Mouse (Mus musculus): ENCODE data around the gene Itsn1.

Gene Itsn1

GRCm38 (mm10) chr16:91770662-91771061, 41.6 kb downstream of the Itsn1 start:
- DNase-seq = no peak

DNA sequence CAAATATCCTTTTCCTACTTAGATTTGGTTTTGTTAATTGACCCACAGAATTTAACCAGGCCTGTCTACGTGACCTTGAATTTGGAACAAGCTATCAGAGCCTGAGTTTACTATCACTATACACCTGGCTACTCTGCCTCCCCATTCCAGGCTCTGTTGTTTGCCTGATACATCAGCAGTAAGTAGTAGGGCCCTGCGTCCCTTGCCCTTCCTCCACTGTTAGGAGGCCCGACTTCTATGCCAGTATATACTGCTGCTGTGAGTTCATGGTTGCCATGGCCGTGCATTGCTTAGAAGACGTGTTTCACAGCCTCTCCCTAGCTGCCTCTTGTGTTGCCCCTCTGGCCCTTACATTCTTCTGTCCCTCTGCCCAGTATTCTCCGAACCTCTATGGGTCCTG, 42.3 kb downstream of the Itsn1 start:
- no peak for DNase-seq

- DNase-seq = no peak
These were observed 43.5 kb downstream of the Itsn1 start for GRCm38 (mm10) chr16:91772586-91772985.

DNA sequence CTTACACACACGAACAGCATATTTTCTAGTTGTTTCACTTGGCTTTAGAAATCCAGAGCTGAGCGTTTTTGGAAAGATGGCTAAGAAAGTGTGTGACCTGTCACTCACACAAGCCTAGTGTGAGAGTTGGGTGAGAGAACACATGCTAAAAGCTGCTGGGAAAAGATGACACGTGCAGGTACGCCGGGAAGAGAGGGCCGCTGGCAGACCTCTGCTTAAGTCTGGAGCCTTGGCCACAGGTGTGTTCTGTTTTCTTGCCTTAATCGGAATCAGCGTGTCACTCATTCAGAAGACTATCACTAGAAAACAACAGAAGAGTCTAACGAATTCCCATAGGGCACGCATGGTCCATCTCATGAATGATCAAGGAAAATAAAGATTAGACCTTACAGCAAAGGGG, 50.5 kb downstream of the Itsn1 start:
- DNase-seq = no peak

DNA sequence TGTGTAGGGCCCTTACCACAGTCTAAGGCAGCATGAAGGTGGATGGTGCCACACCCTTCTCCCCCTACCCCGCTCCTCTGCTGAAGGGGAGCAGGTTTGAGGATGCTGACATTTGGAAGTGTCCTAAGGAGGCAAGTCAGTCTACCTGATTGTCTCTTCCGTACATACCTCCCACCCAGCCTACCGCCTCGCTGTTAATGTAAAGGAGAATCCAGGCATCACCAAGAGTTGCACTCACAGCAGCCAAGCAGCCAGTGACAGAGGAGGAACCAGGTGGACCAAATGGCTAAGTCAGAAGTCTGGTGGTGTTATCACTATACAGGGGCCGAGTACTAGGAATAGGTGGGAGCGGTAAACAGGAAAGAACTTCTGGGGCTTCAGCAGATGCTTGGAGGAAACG, 51.1 kb downstream of the Itsn1 start:
- DNase-seq = no peak

- DNase-seq = no peak
These were observed 51.7 kb downstream of the Itsn1 start for GRCm38 (mm10) chr16:91780826-91781225.

DNA sequence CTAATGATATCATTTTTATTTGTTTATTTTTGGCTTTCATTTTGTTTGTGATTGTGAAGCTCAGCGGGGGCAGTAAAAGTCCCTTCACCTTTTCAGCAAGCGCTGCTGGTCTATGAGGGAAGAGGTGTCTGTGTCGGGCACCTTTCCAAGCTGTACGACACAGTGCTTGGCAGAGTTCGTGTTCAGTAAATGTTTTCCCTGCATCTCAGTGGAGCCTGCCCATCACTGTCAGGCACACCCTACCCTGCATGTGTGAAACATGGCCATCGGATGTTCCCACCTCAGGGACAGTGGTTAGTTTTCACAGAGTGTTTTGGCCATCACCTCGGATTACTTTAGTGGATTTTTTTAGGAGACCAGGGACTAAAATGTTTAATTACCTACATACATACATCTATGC, 54.1 kb downstream of the Itsn1 start:
- DNase-seq = peak; percentile 77 to 81

DNA sequence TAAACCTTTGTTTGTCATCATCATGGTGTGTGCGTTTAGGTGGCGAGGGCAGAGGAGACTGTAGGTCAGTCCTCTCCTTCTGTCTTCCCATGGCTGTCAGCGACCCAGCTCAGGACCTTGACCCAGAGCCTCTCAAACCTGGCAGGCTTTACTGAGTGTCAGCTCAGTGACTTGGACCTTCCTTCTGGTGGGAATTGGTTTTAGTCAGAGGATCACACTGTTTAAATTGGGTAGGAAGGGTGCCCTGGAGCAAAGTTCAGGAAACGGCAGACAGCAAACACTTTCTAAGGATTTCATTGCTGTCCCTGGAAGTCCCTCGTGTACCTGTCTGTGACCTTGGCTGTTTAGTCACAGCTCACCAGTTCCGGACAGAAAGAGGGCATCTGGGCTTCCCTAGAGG, 55.2 kb downstream of the Itsn1 start:
- no peak for DNase-seq

DNA sequence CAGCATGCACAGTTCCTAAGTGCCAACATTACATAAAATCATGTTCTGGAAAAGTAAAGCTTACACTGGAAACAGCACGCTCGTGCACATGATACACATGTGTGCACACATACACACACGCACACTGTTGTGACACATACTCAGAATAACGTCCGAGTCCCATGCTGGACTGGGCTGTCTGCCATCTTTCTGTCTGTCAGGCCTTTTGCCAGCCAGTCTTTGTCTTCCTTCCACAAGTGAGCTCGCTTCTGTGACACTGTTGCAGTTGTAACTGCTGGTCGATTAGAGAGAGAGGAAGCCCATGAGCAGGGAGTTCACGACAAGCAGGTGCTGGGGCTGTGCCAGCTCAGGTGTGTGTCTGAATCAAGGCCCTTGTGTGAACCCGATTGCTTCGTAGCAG, 57.3 kb downstream of the Itsn1 start:
- peak; percentile 55 to 67 for DNase-seq

DNA sequence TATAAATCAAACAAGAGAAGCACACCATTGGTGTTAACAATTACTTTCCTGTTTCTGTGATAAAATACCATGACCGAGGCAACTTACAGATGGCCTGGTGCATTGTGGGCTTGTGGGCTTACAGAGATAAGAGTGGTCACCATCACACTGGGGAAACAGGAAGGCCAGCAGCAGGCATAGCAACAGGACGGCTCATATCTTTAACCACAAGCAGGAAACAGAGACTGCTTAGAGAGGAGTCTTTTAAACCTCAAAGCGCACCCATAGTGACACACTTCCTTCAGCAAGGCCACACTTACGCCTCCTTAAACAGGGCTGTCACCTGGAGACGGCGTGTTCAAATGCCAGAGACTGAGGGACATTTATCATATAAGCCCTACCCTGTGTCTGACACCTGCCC, 60.6 kb downstream of the Itsn1 start:
- no peak for DNase-seq

DNA sequence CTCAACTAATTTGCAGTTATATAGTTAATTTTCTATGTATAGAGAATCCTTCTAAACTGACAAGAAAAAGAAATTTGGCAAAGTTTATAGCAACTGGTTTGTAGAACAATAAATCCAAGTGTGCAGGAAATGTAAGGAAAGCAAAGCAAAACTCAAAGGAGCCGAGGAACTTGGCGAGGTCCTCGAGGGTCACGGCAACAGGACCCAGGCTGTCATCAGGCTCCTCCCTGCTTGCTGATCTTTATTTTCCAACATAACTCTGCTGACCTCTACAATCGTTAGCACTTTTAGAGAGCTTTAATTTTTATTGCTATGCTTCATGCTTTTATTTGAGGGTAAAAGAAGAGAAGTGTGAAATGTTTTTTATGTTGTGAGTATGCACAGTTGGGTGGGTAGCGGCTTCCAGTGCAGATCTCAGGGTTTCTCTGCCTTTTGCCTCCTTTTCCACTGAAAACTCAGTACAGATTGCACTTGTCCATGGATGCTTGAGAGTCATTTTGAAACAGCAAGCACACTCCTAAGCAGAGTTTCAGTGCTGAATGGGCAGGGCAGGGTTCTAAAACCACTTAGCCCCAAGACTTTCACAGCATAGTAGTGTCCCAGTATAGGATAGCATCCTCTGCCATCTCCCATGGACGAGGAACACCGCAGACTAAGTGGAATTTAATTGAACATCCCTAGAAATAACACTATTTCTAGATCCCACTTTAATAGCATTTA, 63.6 kb downstream of the Itsn1 start:
- DNase-seq = no peak

GRCm38 (mm10) chr16:91793507-91794278, 64.6 kb downstream of the Itsn1 start:
- no peak for DNase-seq

- no peak for DNase-seq
These were observed 65.2 kb downstream of the Itsn1 start for GRCm38 (mm10) chr16:91794306-91794705.

DNA sequence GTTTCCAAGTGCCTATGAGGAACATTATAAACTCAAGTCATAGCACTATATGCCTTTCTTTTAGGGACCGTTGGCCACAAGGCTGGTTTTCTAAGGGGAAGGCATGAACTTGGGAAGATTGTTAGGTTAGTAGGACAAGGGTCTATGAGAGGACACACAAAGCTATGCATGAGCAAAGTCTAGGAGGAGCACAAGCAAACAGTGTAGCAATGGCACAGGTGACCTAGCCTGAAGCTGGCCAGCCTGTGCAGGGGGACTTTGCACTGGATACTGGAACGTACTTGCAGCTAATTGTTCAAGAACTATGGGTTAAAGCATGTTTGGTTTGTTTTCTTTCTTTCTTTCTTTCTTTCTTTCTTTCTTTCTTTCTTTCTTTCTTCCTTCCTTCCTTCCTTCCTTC, 66.0 kb downstream of the Itsn1 start:
- DNase-seq = no peak

DNA sequence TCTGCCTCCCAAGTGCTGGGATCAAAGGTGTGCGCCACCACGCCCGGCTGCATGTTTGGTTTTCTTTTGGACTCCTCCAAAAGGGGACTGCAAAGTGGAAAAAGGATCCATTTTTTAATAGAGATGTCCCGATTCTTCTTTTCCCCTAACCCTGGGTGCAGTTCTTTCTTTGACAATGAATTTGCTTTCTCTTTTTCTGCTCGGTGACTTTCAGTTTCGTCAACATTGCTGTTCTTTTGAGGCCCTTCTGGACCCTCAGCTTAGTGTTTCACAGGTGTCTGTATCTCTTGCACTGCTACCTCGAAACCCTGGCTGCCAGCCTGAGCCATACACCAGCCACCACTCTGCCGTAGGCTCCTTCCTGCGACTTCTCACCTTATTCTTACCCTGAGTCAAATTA, 66.5 kb downstream of the Itsn1 start:
- DNase-seq = no peak

DNA sequence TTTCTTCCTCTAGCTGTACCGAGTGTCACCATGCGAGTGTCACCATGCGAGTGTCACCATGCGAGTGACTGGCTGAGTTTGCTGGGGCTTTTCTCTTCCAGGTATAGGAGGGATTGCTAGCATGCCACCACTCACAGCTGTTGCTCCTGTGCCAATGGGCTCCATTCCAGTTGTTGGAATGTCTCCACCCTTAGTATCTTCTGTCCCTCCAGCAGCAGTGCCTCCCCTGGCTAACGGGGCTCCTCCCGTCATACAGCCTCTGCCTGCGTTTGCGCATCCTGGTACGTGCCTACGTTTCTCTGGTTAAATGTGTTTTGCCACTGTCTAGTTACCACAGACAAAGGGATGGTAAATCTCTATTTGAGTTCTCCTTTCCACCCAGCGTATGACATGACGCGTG, 72.3 kb downstream of the Itsn1 start:
- DNase-seq = no peak

GRCm38 (mm10) chr16:91802461-91803062, 73.5 kb downstream of the Itsn1 start:
- DNase-seq = no peak

GRCm38 (mm10) chr16:91804418-91804817, 75.3 kb downstream of the Itsn1 start:
- DNase-seq = no peak

GRCm38 (mm10) chr16:91804831-91805230, 75.8 kb downstream of the Itsn1 start:
- peak in 1 of 2 experiments; percentile 24 for DNase-seq

GRCm38 (mm10) chr16:91810235-91810634, 81.2 kb downstream of the Itsn1 start:
- DNase-seq = no peak

DNA sequence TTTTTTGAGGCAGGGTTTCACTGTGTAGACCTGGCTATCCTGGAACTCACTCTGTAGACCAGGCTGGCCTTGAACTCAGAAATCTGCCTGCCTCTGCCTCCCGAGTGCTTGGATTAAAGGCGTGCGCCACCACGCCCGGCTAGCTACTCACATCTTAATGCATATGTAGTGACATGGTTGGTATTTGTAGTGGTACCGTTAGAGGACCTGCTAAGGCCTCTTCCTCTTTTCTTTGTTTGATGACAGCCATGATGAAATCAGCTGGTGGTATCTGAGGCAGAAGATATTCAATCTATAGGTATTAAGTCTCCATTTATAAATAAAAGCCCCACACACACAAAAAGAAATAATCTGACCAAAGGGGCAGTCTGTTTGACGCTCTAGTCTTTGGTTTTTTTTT, 82.3 kb downstream of the Itsn1 start:
- DNase-seq = no peak

- DNase-seq = no peak
These were observed 82.8 kb downstream of the Itsn1 start for GRCm38 (mm10) chr16:91811876-91812275.

GRCm38 (mm10) chr16:91813543-91813942, 84.5 kb downstream of the Itsn1 start:
- DNase-seq = no peak

GRCm38 (mm10) chr16:91815067-91815466, 86.0 kb downstream of the Itsn1 start:
- no peak for DNase-seq

Data from cerebellum, adult 18-20 months (tissue).